Mouse (Mus musculus) neural tube, embryonic 14.5 days (tissue): ENCODE data around the gene Arl3. TPM values are rescaled to one million over a fixed set of nuclear protein-coding genes. Genes with fewer than 3 reads are reported as not detected.

ENCODE experiments used
- ATAC-seq: fragments of 200-750 bp; cut with Nextera tagmentation; 2 replicates; pipeline ENCODE4 v1.8.0; 2017; ENCODE audit warnings: low read depth, mild to moderate bottlenecking, moderate TSS enrichment, moderate library complexity
- H3K27ac ChIP-seq: fragments of 300-500 bp; sonication (generic); 2 replicates; pipeline ENCODE4 v1.5.1; 2014; ENCODE audit warnings: low read depth, mild to moderate bottlenecking, control low read depth, low read length, moderate library complexity, mixed read lengths
- H3K27me3 ChIP-seq: fragments of 300-500 bp; sonication (generic); 2 replicates; pipeline ENCODE4 v1.6.1; 2014; ENCODE audit warnings: low read length; ENCODE audit not compliant: control insufficient read depth, insufficient read depth
- H3K36me3 ChIP-seq: fragments of 300-500 bp; sonication (generic); 2 replicates; pipeline ENCODE4 v1.6.1; 2014; ENCODE audit warnings: low read length, mixed read lengths; ENCODE audit not compliant: control insufficient read depth, insufficient read depth
- H3K4me1 ChIP-seq: fragments of 300-500 bp; sonication (generic); 2 replicates; pipeline ENCODE4 v1.6.1; 2014; ENCODE audit warnings: low read length; ENCODE audit not compliant: control insufficient read depth, insufficient read depth
- H3K4me2 ChIP-seq: fragments of 300-500 bp; sonication (generic); 2 replicates; pipeline ENCODE4 v1.6.1; 2014; ENCODE audit warnings: mild to moderate bottlenecking, low read depth, low read length, control low read depth
- H3K4me3 ChIP-seq: fragments of 300-500 bp; sonication (generic); 2 replicates; pipeline ENCODE4 v1.5.1; 2014; ENCODE audit warnings: low read depth, low read length, control low read depth, mixed read lengths
- H3K9ac ChIP-seq: fragments of 300-500 bp; sonication (generic); replicated peaks from 2 replicates; pipeline ENCODE4 v1.6.1; 2014; ENCODE audit warnings: low read depth, mild to moderate bottlenecking, control low read depth, low read length, mixed read lengths
- H3K9me3 ChIP-seq: fragments of 300-500 bp; sonication (generic); 2 replicates; pipeline ENCODE4 v1.6.1; 2016; ENCODE audit warnings: low read length; ENCODE audit not compliant: control insufficient read depth
- WGBS: fragments of 180-500 bp; shearing (Covaris S2); extraction: QIAGEN DNeasy Blood & Tissue Kit; methylation state at CpG from one replicate; pipeline ENCODE4 v1.1.7; 2014; 5-methylcytosine and 5-hydroxymethylcytosine counted together
- polyA plus RNA-seq: library from polyadenylated mRNA; unstranded; fragments of >200 nt; fragmentation: Nextera tagmentation; extraction: Ambion mirVana; gene quantifications from 2 replicates; pipeline ENCODE4 v1.2.1, GENCODE M21; 2014

Arl3 gene
- polyA plus RNA-seq, 1 experiment from 2014 or later: 160 TPM

DNA sequence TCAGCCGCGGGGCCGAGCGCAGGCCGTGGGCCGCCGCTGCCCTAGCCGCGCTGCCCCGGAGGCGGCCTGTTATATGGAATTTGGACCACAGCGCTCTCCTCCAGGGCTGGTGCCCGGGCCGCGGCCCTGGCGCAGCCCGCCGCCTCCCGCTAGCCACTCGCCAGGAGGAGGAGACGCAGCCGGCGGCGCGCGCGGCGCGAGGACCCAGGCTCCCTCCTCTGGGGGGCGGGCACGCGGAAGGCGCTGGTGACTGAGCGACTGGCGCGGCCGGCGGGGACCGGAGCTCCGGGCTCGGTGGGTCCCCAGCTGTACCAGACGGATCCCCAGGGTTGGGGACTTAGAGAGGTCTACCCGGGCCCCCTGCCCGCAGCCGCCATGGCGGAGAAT, 70.9 kb downstream of the Arl3 start:
- no peaks in the 10 kb centered on the region; the same call in 1 of the 2 replicates for H3K27me3 ChIP-seq
- WGBS: 0% methylated on average over 25 of the region's 46 CpGs
- no peaks in the 10 kb centered on the region for H3K9me3 ChIP-seq
- H3K4me2 ChIP-seq: peak overlapping the region; percentile 97
- no peak for ATAC-seq
- peak overlapping the region; percentile 100 for H3K27ac ChIP-seq
- no peaks in the 10 kb centered on the region; the same call in 1 of the 2 replicates for H3K36me3 ChIP-seq
- peak overlapping the region; percentile 98 for H3K9ac ChIP-seq
- peaks cover 30% of the 10 kb centered on the region for H3K4me1 ChIP-seq
- H3K4me3 ChIP-seq: peak overlapping the region; percentile 99

DNA sequence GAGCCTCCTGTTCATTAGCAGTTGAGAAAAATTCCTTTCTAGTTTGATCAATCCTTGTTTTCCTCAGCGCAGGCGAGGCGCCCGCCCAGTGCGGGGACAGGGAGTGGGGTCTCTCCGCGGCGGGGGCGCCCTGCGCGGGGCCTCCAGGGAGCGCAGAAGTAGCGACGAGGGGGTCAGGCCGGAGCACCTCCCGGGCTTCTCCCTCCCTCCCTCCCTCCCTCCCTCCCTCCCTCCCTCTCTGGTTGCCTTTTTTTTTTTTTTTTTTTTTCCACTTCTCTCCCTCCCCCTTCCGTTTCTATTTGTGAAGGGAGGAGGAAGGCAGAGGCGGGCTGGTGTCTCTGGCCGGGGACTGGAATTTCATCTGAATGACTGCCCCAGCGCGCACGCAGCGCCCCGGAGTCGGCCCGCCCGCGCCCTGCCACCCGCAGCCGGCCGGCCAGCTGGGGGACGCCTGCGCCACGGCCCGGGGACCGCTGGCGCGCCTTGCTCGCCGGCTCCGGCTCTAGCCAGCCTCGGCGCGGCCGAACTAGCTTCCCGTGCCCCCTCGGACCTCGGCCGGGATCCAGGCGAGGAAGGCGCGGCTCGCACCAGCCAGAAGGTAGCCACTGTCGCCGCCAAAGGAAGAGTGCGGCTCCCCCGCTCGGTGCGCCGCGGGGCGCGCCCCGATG, 71.5 kb downstream of the Arl3 start, which contains the start of gene Trim8:
Trim8 (plus strand) TSS at position 302 of the 668 bp plus-strand sequence.
- Histone ChIP-seq H3K9ac (peak within 1 kb of the TSS; percentile 98), H3K4me3 (peak within 1 kb of the TSS; percentile 99), H3K4me1 (peaks cover 25% of the 10 kb centered on the region), H3K27ac (peak within 1 kb of the TSS; percentile 100), H3K27me3 (no peaks in the 10 kb centered on the region; the same call in 1 of the 2 replicates), H3K36me3 (no peaks in the 10 kb centered on the region; the same call in 1 of the 2 replicates), H3K4me2 (peak within 1 kb of the TSS; percentile 97), H3K9me3 (no peaks in the 10 kb centered on the region)
- under 1% methylated on average over 58 of the region's 64 CpGs for WGBS
- no peak for ATAC-seq

DNA sequence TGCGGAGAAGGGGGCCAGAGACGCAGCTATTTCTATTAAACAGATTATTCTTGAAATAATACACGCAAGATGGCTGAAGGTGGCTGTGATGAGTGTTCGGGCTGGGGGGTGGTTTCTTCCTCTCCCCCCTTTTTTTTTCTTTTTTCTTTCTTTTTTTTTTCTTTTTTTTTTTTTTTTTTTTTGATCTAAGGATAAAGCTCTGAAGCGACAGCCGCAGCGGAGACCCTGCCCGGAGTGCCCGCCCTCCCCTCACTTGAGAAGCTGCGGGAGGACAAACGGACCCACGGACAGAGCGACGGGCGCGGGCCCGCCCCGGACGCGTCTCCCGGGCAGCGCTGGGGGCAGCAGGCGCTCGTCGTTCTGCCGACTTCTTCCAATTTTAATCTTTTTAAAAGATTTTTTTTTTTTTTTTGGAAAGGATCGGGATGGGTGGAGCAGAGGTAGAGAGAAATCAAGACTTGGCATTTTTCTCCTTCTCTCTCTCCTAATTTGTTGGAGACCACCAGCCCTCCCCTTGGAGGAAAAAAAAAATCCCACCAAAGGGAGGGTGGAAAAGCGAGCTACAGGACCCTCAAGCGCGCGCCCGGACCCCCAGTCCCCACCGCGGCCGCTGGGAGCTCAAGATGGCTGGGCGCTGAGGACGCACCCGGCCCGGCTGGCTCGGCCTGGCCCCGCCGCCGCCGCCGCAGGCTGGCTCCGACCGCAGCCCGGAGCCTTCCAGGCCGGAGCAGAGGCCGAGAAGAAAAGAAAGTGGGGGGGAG, 72.2 kb downstream of the Arl3 start:
- H3K4me2 ChIP-seq: peak overlapping the region; percentile 97

DNA sequence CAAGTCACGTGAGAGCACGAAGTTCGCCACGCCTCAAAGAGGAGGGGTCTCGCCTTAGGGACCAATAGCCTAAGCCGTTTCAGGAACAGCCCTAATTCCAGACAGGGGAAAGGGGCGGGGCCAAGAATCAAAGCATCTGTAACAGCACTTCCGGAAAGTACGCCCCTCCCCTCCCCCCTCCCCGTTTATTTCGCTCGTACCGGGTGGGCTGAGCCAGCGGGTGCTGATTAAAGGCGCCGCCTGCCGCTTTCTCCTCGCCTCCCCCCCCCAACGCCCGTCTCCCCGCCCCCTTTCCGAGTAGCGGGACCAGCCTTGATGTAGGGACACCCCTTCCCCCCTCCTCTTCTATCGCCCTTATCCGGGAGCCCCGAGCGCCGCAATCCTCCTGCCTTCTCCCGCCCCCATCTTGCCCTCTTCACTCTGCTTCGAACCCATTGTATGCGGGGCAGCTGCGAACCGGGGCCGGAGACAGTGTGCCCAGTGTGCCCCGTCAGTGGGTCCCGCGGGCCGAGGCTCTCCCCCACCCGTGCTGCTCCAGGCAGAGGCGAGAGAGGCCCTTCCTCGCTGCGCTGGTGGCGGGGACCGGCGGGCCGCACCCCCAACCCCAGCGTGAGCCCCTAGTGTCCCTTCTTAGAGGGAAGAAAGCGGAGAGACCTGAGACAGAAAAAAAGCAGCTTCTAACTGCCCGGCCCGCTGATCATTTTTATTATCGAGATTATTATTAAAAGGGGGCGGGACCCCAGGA, 73.0 kb downstream of the Arl3 start:
- no peaks in the 10 kb centered on the region for H3K9me3 ChIP-seq
- H3K4me1 ChIP-seq: peaks cover 10% of the 10 kb centered on the region
- H3K27me3 ChIP-seq: no peaks in the 10 kb centered on the region; the same call in 1 of the 2 replicates
- peak overlapping the region; percentile 99 for H3K4me3 ChIP-seq
- WGBS: under 1% methylated on average over 43 of the region's 52 CpGs
- peak overlapping the region; percentile 100 for H3K27ac ChIP-seq
- H3K36me3 ChIP-seq: no peaks in the 10 kb centered on the region; the same call in 1 of the 2 replicates
- peak overlapping the region; percentile 98 for H3K9ac ChIP-seq
- ATAC-seq: peak; percentile 88
- peak overlapping the region; percentile 97 for H3K4me2 ChIP-seq

More for the DNA sequence above, 72.2 kb downstream of the Arl3 start:
- Histone ChIP-seq H3K4me1 (peaks cover 17% of the 10 kb centered on the region), H3K9me3 (no peaks in the 10 kb centered on the region), H3K4me3 (peak overlapping the region; percentile 99), H3K27ac (peak overlapping the region; percentile 100), H3K36me3 (no peaks in the 10 kb centered on the region; the same call in 1 of the 2 replicates), H3K9ac (peak overlapping the region; percentile 98), H3K27me3 (no peaks in the 10 kb centered on the region; the same call in 1 of the 2 replicates)
- WGBS: under 1% methylated on average over 47 of the region's 50 CpGs
- ATAC-seq: peak; percentile 35; the same call in 1 of the 2 replicates

DNA sequence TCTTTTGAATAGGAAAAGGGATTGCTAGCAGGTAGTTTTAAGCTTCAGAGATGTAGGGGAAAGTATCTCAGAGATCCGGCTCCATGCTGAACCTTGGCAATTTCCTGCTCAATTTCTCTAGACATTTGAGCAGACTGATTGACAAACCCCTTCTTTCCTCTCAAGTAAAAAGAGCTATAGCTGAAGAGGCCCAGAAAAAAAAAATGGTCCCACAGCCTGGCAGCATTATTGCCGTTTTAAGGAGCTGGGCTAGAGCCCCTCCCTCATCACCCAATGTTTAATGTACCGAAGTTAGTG, 73.5 kb downstream of the Arl3 start:
- ATAC-seq: no peak
- H3K9ac ChIP-seq: no peak overlapping the region
- no peaks in the 10 kb centered on the region for H3K9me3 ChIP-seq
- peak overlapping the region; percentile 20; the same call in 1 of the 2 replicates for H3K4me3 ChIP-seq
- 1% methylated on average over 3 of the region's 3 CpGs for WGBS
- H3K27ac ChIP-seq: peak overlapping the region; percentile 76
- peaks cover 5% of the 10 kb centered on the region for H3K4me1 ChIP-seq
- peak overlapping the region; percentile 41; the same call in 1 of the 2 replicates for H3K4me2 ChIP-seq
- no peaks in the 10 kb centered on the region; the same call in 1 of the 2 replicates for H3K27me3 ChIP-seq
- H3K36me3 ChIP-seq: no peaks in the 10 kb centered on the region

DNA sequence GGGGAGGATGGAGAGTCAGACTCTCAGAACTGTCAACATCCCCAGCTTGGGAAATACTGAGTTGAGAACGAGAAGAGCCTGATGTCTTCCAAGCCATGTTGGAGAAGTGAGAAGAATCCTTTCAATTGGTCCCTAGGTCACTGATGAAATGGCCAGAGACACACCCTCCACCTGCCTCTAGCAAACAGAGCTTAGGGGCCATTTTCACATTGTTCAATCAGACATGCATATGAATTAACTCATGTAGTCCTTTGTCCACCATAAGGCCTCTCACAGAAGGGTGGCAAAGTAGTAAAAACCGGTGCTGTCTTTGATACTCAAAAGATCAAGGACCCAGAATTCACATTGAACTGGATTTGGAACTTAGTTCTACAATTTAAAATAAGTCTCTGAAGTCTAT, 75.8 kb downstream of the Arl3 start:
- Histone ChIP-seq H3K36me3 (no peaks in the 10 kb centered on the region), H3K4me1 (peaks cover 3% of the 10 kb centered on the region; the same call in 1 of the 2 replicates), H3K4me2 (no peak overlapping the region), H3K27ac (no peak overlapping the region), H3K27me3 (no peaks in the 10 kb centered on the region), H3K9me3 (no peaks in the 10 kb centered on the region), H3K9ac (no peak overlapping the region), H3K4me3 (no peak overlapping the region)
- ATAC-seq: no peak
- 53% methylated on average over 2 of the region's 2 CpGs for WGBS

DNA sequence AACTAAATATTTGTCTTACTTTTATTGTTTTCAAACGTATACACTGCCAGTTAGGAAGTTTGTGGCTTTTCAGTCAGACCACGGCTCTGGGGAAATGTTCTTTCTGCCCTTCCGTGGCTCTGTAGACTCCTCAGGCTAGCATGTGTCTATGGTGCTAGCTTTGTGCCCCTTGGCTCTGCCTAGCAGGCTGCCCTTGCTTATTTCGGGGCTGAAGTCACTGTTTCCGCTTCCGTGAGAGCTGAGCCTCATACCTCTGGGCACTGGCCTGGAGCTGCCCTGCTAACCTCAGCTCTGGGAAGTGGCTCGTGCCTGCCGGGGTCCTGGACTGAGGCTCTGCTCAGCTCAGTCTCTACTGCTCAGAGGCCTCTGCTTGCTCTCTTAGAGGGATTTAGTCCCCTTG, 77.9 kb downstream of the Arl3 start:
- ATAC-seq: no peak
- Histone ChIP-seq H3K27ac (no peak overlapping the region), H3K9ac (no peak overlapping the region), H3K4me1 (peaks cover 3% of the 10 kb centered on the region; the same call in 1 of the 2 replicates), H3K9me3 (no peaks in the 10 kb centered on the region), H3K4me3 (no peak overlapping the region), H3K36me3 (no peaks in the 10 kb centered on the region), H3K27me3 (no peaks in the 10 kb centered on the region), H3K4me2 (no peak overlapping the region)
- WGBS: 83% methylated on average over 8 of the region's 8 CpGs

DNA sequence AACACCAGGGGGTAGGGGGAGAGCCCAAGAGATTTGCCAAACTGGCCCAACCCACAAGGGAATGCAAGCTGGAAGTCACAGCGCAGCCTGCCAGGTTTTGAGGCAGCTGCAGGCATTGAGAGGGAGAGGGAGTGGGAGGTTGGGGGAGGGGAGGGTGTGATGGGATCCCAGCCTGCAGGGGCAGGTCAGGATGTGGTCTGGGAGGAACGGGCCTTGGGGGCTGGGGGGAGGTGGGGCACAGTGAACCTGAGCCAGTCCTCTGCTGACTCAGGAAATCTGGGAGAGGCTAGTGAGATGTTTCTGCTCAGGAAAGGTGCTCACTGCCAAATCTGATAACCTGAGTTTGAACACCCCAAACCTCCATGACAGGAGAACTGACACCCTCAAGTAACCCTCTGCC, 82.4 kb downstream of the Arl3 start:
- H3K4me1 ChIP-seq: no peaks in the 10 kb centered on the region
- no peak overlapping the region for H3K4me2 ChIP-seq
- no peak for ATAC-seq
- H3K27me3 ChIP-seq: no peaks in the 10 kb centered on the region
- WGBS: 7% methylated on average over 2 of the region's 2 CpGs
- H3K9ac ChIP-seq: no peak overlapping the region
- H3K27ac ChIP-seq: no peak overlapping the region
- no peaks in the 10 kb centered on the region for H3K9me3 ChIP-seq
- H3K36me3 ChIP-seq: peaks cover 3% of the 10 kb centered on the region; the same call in 1 of the 2 replicates
- no peak overlapping the region for H3K4me3 ChIP-seq
